Mouse (Mus musculus) thymus, adult 18-20 months (tissue): ENCODE results near the gene Bmp10.
A peak's percentile ranks its signal among the peaks of the same experiment; 100 is the strongest.

Experiments
- DNase-seq, 2 experiments: peaks; one replicate each; pipeline ENCODE4 v3.0.0; 2022; ENCODE audit warnings: mixed read lengths in 2 of 2

The Bmp10 gene

GRCm38 (mm10) chr6:87428487-87429044 is at the start of gene Bmp10:
Gene Bmp10, plus strand, starts transcription at chr6:87428994.
- no peak for DNase-seq

- no peak for DNase-seq
These were observed 44.7 kb upstream of the Bmp10 start for GRCm38 (mm10) chr6:87383926-87384691.

GRCm38 (mm10) chr6:87384761-87385160 is 44.0 kb upstream of the Bmp10 start:
- DNase-seq: no peak

- DNase-seq: no peak
These were observed 42.6 kb upstream of the Bmp10 start for GRCm38 (mm10) chr6:87386203-87386602.

GRCm38 (mm10) chr6:87386681-87387080 is 42.1 kb upstream of the Bmp10 start:
- DNase-seq: no peak

- no peak for DNase-seq
These were observed 39.9 kb upstream of the Bmp10 start, which contains the start of gene Gkn3 for GRCm38 (mm10) chr6:87388877-87389276. Gene Gkn3, minus strand, starts transcription at chr6:87388935.

- DNase-seq: no peak
These were observed 39.3 kb upstream of the Bmp10 start for GRCm38 (mm10) chr6:87389455-87389989.

GRCm38 (mm10) chr6:87393466-87394205 is 35.2 kb upstream of the Bmp10 start:
- DNase-seq: no peak

- no peak for DNase-seq
These were observed 34.0 kb upstream of the Bmp10 start for GRCm38 (mm10) chr6:87394783-87395182.

- peak; percentile 39 to 42 for DNase-seq
These were observed 29.7 kb upstream of the Bmp10 start for GRCm38 (mm10) chr6:87399137-87399536.

GRCm38 (mm10) chr6:87399886-87400566 is 28.8 kb upstream of the Bmp10 start:
- DNase-seq: peak in 1 of 2 experiments; percentile 28

- DNase-seq: no peak
These were observed 27.3 kb upstream of the Bmp10 start for GRCm38 (mm10) chr6:87401456-87401855.

GRCm38 (mm10) chr6:87412011-87412410 is 16.8 kb upstream of the Bmp10 start:
- DNase-seq: no peak

GRCm38 (mm10) chr6:87422304-87422703 is 6.5 kb upstream of the Bmp10 start:
- DNase-seq: no peak

GRCm38 (mm10) chr6:87424037-87424816 is 4.6 kb upstream of the Bmp10 start:
- DNase-seq: no peak

- DNase-seq: no peak
These were observed 1.8 kb upstream of the Bmp10 start for GRCm38 (mm10) chr6:87426954-87427353.

- DNase-seq: no peak
These were observed 1.2 kb upstream of the Bmp10 start for GRCm38 (mm10) chr6:87427616-87428015.

- no peak for DNase-seq
These were observed 7.0 kb downstream of the Bmp10 start for GRCm38 (mm10) chr6:87435791-87436190.

- no peak for DNase-seq
These were observed 8.0 kb downstream of the Bmp10 start for GRCm38 (mm10) chr6:87436745-87437144.

GRCm38 (mm10) chr6:87443253-87443652 is 14.5 kb downstream of the Bmp10 start:
- DNase-seq: no peak

GRCm38 (mm10) chr6:87445222-87445621 is 16.4 kb downstream of the Bmp10 start:
- DNase-seq: no peak

GRCm38 (mm10) chr6:87447217-87447616 is 18.4 kb downstream of the Bmp10 start:
- DNase-seq: no peak
